Mouse (Mus musculus): ENCODE measurements at regions not wholly inside any gene's neighbourhood (a gene's known extent, or its start where the extent isn't known, plus 50 kb on each side); places are given as distances from the start of the nearest gene placed in this dataset.
"Not testable (repeated sequence)": the region's sequence is repeated elsewhere in the genome, so short reads cannot be mapped to it uniquely, and the experiment has no call there.

GRCm38 (mm10) chr12:10529077-10529476 lies 138.5 kb downstream of the Rdh14 start:
- WGBS (ENCODE audit: insufficient replicate concordance): 45% methylated on average over 2 of the region's 2 CpGs
- no peak for DNase-seq

DNA sequence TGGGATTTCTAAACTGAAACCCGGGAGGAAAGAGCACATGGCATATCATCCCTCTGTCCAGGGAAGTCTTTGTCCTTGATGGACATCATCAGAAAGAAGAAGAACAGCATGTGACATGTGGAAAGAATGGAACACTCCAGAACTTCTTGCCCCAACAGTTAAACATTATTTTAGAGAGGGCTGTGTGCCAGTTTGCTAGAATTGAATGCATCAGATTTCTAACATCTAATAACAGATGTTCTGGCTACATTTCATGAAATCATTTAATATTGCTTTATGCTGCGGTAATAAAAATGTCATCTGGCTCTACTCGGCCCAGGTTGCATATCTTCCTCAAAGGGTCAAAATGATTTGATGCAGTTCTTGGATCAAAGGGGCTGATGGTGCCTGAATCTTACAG lies 140.4 kb downstream of the Rdh14 start:
- H3K9ac ChIP-seq: no peak overlapping the region
- DNase-seq (no peak), ATAC-seq (ENCODE audit: low read depth) (no peak)
- no peak overlapping the region for H3K4me2 ChIP-seq
- WGBS (ENCODE audit: insufficient replicate concordance): 62% methylated on average over 3 of the region's 3 CpGs
- no peaks in the 10 kb centered on the region for H3K27me3 ChIP-seq
- H3K27ac ChIP-seq: no peak overlapping the region
- no peaks in the 10 kb centered on the region for H3K36me3 ChIP-seq
- H3K4me3 ChIP-seq (replicated peaks): no peak overlapping the region
- H3K9me3 ChIP-seq (replicated peaks): no peaks in the 10 kb centered on the region
- no peaks in the 10 kb centered on the region for H3K4me1 ChIP-seq (replicated peaks)

More at GRCm38 (mm10) chr12:10529077-10529476, 138.5 kb downstream of the Rdh14 start:
- no peak overlapping the region for H3K4me2 ChIP-seq
- H3K36me3 ChIP-seq: no peaks in the 10 kb centered on the region
- H3K9ac ChIP-seq: no peak overlapping the region
- no peaks in the 10 kb centered on the region for H3K9me3 ChIP-seq (replicated peaks)
- no peaks in the 10 kb centered on the region for H3K27me3 ChIP-seq
- H3K4me1 ChIP-seq (replicated peaks): no peaks in the 10 kb centered on the region
- H3K4me3 ChIP-seq (replicated peaks): no peak overlapping the region
- ATAC-seq (ENCODE audit: low read depth): no peak
- H3K27ac ChIP-seq: no peak overlapping the region

GRCm38 (mm10) chr12:10533971-10534370 lies 143.4 kb downstream of the Rdh14 start:
- DNase-seq (no peak), ATAC-seq (ENCODE audit: low read depth) (no peak)
- Histone ChIP-seq H3K9me3 (replicated peaks) (no peaks in the 10 kb centered on the region), H3K4me3 (replicated peaks) (no peak overlapping the region), H3K36me3 (no peaks in the 10 kb centered on the region), H3K27me3 (no peaks in the 10 kb centered on the region), H3K27ac (no peak overlapping the region), H3K9ac (no peak overlapping the region), H3K4me1 (replicated peaks) (no peaks in the 10 kb centered on the region), H3K4me2 (no peak overlapping the region)
- WGBS (ENCODE audit: insufficient replicate concordance): 51% methylated on average over 6 of the region's 6 CpGs

GRCm38 (mm10) chr12:10536239-10536638 lies 145.7 kb downstream of the Rdh14 start:
- H3K27me3 ChIP-seq: no peaks in the 10 kb centered on the region
- no peak overlapping the region for H3K9ac ChIP-seq
- no peak for DNase-seq
- no peaks in the 10 kb centered on the region for H3K36me3 ChIP-seq
- no peak overlapping the region for H3K4me2 ChIP-seq
- no peak overlapping the region for H3K4me3 ChIP-seq (replicated peaks)
- no peak overlapping the region for H3K27ac ChIP-seq
- no peaks in the 10 kb centered on the region for H3K9me3 ChIP-seq (replicated peaks)
- ATAC-seq (ENCODE audit: low read depth): no peak
- no peaks in the 10 kb centered on the region for H3K4me1 ChIP-seq (replicated peaks)
- WGBS (ENCODE audit: insufficient replicate concordance): 64% methylated on average over 12 of the region's 12 CpGs

DNA sequence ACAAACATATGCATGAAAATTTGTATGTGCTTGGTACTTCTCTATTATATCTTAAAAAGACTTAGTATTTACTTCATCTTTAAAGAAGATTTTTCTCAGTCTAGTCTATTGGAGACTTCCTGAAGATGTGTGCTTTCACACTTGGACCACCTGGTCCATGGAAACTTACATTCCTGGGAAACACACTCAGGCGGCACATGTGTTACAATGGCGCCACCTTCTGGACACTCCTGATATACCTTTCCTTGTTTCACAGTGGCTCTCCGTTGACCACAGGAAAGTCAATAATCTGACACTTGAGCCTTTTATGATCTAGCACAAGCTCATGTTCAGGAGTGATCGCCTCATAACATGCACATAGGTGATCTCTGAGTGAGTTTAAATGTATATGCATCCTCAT lies 146.5 kb downstream of the Rdh14 start:
- H3K27me3 ChIP-seq: no peaks in the 10 kb centered on the region
- no peak overlapping the region for H3K27ac ChIP-seq
- H3K9me3 ChIP-seq (replicated peaks): no peaks in the 10 kb centered on the region
- H3K9ac ChIP-seq: no peak overlapping the region
- DNase-seq (peak; percentile 1), ATAC-seq (ENCODE audit: low read depth) (no peak)
- H3K4me3 ChIP-seq (replicated peaks): no peak overlapping the region
- H3K4me2 ChIP-seq: no peak overlapping the region
- 2% methylated on average over 4 of the region's 4 CpGs for WGBS (ENCODE audit: insufficient replicate concordance)
- no peaks in the 10 kb centered on the region for H3K4me1 ChIP-seq (replicated peaks)
- H3K36me3 ChIP-seq: no peaks in the 10 kb centered on the region

DNA sequence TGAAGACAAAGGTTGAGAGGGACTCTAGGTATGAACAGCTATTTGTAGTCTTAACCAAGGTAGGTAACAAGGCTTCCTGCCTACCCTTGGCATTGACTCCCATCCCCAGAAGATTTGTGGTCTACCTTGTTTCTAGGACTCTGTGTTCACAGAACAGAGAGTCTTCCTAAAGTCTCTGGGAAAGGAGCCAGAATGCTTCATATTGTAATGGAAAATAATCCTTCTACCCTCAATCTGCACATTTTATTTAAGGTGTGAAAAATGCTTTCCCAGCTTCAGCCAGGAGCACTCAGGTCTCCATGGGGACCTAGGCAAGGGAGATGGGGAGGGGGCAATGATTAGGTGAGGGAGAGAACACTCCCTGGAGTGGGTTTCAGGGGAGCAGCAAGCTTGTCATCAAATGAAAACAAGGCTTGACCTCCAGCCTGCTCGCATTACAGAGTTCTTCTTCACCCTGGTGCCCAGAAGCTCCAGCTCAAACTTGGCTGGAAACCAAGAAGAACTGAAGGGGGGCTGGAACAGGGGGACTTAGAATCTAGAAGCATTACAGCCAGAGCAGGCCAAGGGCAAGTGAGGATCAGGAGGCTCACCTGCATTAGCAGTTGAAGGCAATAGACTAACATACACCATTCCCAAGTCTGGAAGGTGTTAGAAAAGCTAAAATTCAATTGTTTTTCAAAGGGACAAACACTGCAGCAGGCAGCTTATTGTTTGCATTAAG lies 159.1 kb downstream of the Rdh14 start:
- Histone ChIP-seq H3K9ac (no peak overlapping the region), H3K4me2 (no peak overlapping the region), H3K4me3 (replicated peaks) (no peak overlapping the region), H3K9me3 (replicated peaks) (no peaks in the 10 kb centered on the region), H3K4me1 (replicated peaks) (no peaks in the 10 kb centered on the region), H3K27ac (no peak overlapping the region), H3K36me3 (no peaks in the 10 kb centered on the region), H3K27me3 (no peaks in the 10 kb centered on the region)
- DNase-seq: no peak
- 38% methylated on average over 1 of the region's 1 CpGs for WGBS (ENCODE audit: insufficient replicate concordance)
- no peak for ATAC-seq (ENCODE audit: low read depth)

- H3K27ac ChIP-seq; H3K9me3 ChIP-seq (replicated peaks); DNase-seq; H3K4me3 ChIP-seq (replicated peaks); H3K27me3 ChIP-seq; H3K9ac ChIP-seq; ATAC-seq (ENCODE audit: low read depth); H3K36me3 ChIP-seq; H3K4me2 ChIP-seq; H3K4me1 ChIP-seq (replicated peaks): not testable (repeated sequence)
- 59% methylated on average over 1 of the region's 1 CpGs for WGBS (ENCODE audit: insufficient replicate concordance)
These were observed 164.1 kb downstream of the Rdh14 start for GRCm38 (mm10) chr12:10554701-10555100.

DNA sequence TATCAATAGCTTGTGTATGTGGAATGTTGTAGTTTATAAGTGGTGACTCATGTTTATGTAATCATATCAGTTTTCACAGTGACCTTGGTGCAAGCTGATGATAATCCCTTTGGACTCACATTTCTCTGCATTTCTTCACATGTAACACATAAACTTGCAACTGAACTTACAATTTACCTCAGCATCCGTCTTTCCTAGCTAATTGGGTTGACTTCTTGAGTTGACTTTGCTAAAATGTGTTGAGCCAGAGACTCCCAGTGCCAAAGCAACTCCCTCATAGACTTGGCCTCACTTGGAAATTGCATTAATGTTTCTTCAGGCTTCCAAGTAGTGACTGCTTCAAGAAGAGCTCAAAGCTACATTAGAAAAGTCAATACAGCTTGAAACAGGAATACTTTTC lies 172.4 kb downstream of the Rdh14 start:
- no peak overlapping the region for H3K27ac ChIP-seq
- DNase-seq (no peak), ATAC-seq (ENCODE audit: low read depth) (no peak)
- H3K4me3 ChIP-seq (replicated peaks): no peak overlapping the region
- H3K4me2 ChIP-seq: no peak overlapping the region
- no peaks in the 10 kb centered on the region for H3K4me1 ChIP-seq (replicated peaks)
- no peaks in the 10 kb centered on the region for H3K36me3 ChIP-seq
- no peaks in the 10 kb centered on the region for H3K27me3 ChIP-seq
- WGBS (ENCODE audit: insufficient replicate concordance): 36% methylated on average over 1 of the region's 1 CpGs
- no peaks in the 10 kb centered on the region for H3K9me3 ChIP-seq (replicated peaks)
- H3K9ac ChIP-seq: no peak overlapping the region

DNA sequence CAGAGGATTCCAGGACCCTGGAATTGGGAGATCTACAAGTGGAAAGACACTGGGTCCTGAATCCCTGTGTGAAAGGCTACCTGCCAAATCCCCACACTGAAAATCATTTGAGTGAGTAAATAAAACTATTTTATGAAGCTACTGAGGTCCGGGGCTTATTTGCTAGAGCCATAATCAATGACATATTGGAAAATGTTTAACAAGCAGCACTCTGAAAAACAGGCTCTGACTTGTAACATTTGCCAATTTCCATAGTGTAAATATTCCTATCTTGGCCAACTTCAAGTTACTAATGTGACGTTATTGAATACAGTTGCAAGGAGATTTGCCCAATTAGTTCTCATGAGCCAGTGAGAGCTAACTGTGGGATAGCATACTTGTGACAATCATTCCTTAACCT lies 177.3 kb downstream of the Rdh14 start:
- DNase-seq (no peak), ATAC-seq (ENCODE audit: low read depth) (no peak)
- no peak overlapping the region for H3K27ac ChIP-seq
- WGBS (ENCODE audit: insufficient replicate concordance): 56% methylated on average over 2 of the region's 2 CpGs
- no peak overlapping the region for H3K4me3 ChIP-seq (replicated peaks)
- no peaks in the 10 kb centered on the region for H3K36me3 ChIP-seq
- H3K4me2 ChIP-seq: no peak overlapping the region
- H3K9me3 ChIP-seq (replicated peaks): no peaks in the 10 kb centered on the region
- no peak overlapping the region for H3K9ac ChIP-seq
- H3K27me3 ChIP-seq: no peaks in the 10 kb centered on the region
- H3K4me1 ChIP-seq (replicated peaks): no peaks in the 10 kb centered on the region

GRCm38 (mm10) chr12:10571643-10572377 lies 181.2 kb downstream of the Rdh14 start:
- Histone ChIP-seq H3K4me3 (replicated peaks) (no peak overlapping the region), H3K36me3 (no peaks in the 10 kb centered on the region), H3K4me1 (replicated peaks) (no peaks in the 10 kb centered on the region), H3K9me3 (replicated peaks) (no peaks in the 10 kb centered on the region), H3K4me2 (no peak overlapping the region), H3K27ac (no peak overlapping the region), H3K9ac (no peak overlapping the region), H3K27me3 (no peaks in the 10 kb centered on the region)
- DNase-seq: no peak
- ATAC-seq (ENCODE audit: low read depth): no peak
- WGBS (ENCODE audit: insufficient replicate concordance): 47% methylated on average over 11 of the region's 11 CpGs

DNA sequence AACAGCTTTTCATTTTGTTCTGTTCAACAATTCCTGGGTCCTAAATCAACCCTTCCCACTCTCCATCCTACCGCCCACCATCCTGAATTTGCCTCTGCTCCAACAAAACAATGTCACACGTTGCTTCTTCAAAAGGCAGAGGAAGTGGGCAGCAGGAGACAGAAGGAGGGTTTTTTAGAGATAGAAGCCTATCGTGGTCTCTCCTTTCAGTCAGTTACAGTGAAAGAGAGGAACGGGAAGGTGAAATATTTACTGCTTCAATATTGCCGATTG lies 181.7 kb downstream of the Rdh14 start:
- 29% methylated on average over 5 of the region's 5 CpGs for WGBS (ENCODE audit: insufficient replicate concordance)
- DNase-seq (no peak), ATAC-seq (ENCODE audit: low read depth) (no peak)
- no peak overlapping the region for H3K4me3 ChIP-seq (replicated peaks)
- H3K27me3 ChIP-seq: no peaks in the 10 kb centered on the region
- no peaks in the 10 kb centered on the region for H3K36me3 ChIP-seq
- H3K9me3 ChIP-seq (replicated peaks): no peaks in the 10 kb centered on the region
- H3K27ac ChIP-seq: no peak overlapping the region
- H3K4me1 ChIP-seq (replicated peaks): no peaks in the 10 kb centered on the region
- H3K4me2 ChIP-seq: no peak overlapping the region
- no peak overlapping the region for H3K9ac ChIP-seq

DNA sequence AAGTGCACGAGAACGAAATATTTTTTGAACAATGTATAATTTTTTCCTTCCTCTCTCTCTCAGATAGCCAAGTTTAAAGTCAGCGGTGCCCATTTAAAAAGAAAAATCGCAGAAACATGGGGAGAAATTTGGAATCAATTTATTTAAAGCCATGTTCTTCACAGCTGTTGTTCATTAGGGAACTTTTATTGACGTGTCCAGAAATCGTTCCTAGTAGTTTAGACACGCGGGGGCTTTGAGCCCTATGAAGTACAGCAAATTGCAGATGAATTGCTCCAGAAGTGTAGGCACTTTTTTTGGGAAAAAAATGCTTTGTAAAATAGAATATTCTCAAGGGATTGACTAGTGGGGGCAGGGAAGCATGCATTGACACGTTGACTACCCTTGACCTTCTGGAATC lies 182.8 kb downstream of the Rdh14 start:
- H3K4me2 ChIP-seq: no peak overlapping the region
- no peak for ATAC-seq (ENCODE audit: low read depth)
- H3K4me1 ChIP-seq (replicated peaks): no peaks in the 10 kb centered on the region
- no peaks in the 10 kb centered on the region for H3K27me3 ChIP-seq
- H3K9ac ChIP-seq: no peak overlapping the region
- H3K27ac ChIP-seq: no peak overlapping the region
- 69% methylated on average over 9 of the region's 9 CpGs for WGBS (ENCODE audit: insufficient replicate concordance)
- no peak overlapping the region for H3K4me3 ChIP-seq (replicated peaks)
- H3K36me3 ChIP-seq: no peaks in the 10 kb centered on the region
- H3K9me3 ChIP-seq (replicated peaks): no peaks in the 10 kb centered on the region
- no peak for DNase-seq
